Mouse (Mus musculus) liver, adult 2 months (tissue): ENCODE results near the gene 6030408B16Rik. TPM values are rescaled to one million over a fixed set of nuclear protein-coding genes. Genes with fewer than 3 reads are reported as not detected.

Experiments used
- DNase-seq: peaks from one replicate; pipeline ENCODE4 v3.0.0-alpha.2; 2011; ENCODE audit warnings: low read depth, low spot score; ENCODE audit errors: extremely low read depth
- H3K27ac ChIP-seq: fragments of 200-500 bp; replicated peaks from 2 replicates; pipeline ENCODE4 v1.5.1; 2012; ENCODE audit warnings: low read depth, mild to moderate bottlenecking, control low read depth, inconsistent platforms, low read length; ENCODE audit not compliant: insufficient read depth
- H3K27me3 ChIP-seq: fragments of 200-500 bp; 2 replicates; pipeline ENCODE4 v1.6.1; 2012; ENCODE audit warnings: mild to moderate bottlenecking, moderate library complexity, low read length, inconsistent platforms; ENCODE audit not compliant: control insufficient read depth, insufficient read depth
- H3K36me3 ChIP-seq: fragments of 200-500 bp; 2 replicates; pipeline ENCODE4 v1.6.1; 2012; ENCODE audit warnings: low read length, inconsistent platforms; ENCODE audit not compliant: control insufficient read depth, insufficient read depth
- H3K4me1 ChIP-seq: fragments of 200-500 bp; 2 replicates; pipeline ENCODE4 v1.6.1; 2011; ENCODE audit warnings: low read length; ENCODE audit not compliant: control insufficient read depth, insufficient read depth
- H3K4me3 ChIP-seq: fragments of 200-500 bp; 2 replicates; pipeline ENCODE4 v1.5.1; 2011; ENCODE audit warnings: low read depth, mild to moderate bottlenecking, control low read depth, low read length, moderate library complexity; ENCODE audit not compliant: insufficient read depth
- H3K79me2 ChIP-seq: fragments of 200-500 bp; 2 replicates; pipeline ENCODE4 v1.6.1; 2012; ENCODE audit warnings: inconsistent platforms, mild to moderate bottlenecking, low read length, moderate library complexity; ENCODE audit not compliant: control insufficient read depth, insufficient read depth
- H3K9ac ChIP-seq: fragments of 200-500 bp; 2 replicates; pipeline ENCODE4 v1.6.1; 2012; ENCODE audit warnings: low read depth, mild to moderate bottlenecking, control low read depth, inconsistent platforms, low read length
- CTCF ChIP-seq: fragments of 200-500 bp; IDR thresholded peaks from 2 replicates; pipeline ENCODE4 v1.5.1; 2011; ENCODE audit warnings: low read depth, low read length, control low read depth
- POLR2A ChIP-seq: fragments of 200-500 bp; IDR thresholded peaks from 2 replicates; pipeline ENCODE4 v1.6.1; 2011; ENCODE audit warnings: low read length, control low read depth; ENCODE audit not compliant: insufficient read depth; ENCODE audit errors: extremely low read depth
- WGBS: fragments of 180-500 bp; shearing (Covaris S2); methylation state at CpG from one replicate; pipeline ENCODE4 v1.1.7; 2018; 5-methylcytosine and 5-hydroxymethylcytosine counted together
- polyA plus RNA-seq: library from polyadenylated mRNA; depleted of rRNA; stranded (reverse); fragments of >200 nt; gene quantifications from 2 replicates; pipeline ENCODE4 v1.2.3, GENCODE M21; 2012
- total RNA-seq: library from RNA; depleted of rRNA; stranded (reverse); fragments of >200 nt; gene quantifications from 2 replicates; pipeline ENCODE4 v1.2.3, GENCODE M21; 2014

Gene 6030408B16Rik
- total and polyA plus RNA-seq, 2 experiments, result not detected

DNA sequence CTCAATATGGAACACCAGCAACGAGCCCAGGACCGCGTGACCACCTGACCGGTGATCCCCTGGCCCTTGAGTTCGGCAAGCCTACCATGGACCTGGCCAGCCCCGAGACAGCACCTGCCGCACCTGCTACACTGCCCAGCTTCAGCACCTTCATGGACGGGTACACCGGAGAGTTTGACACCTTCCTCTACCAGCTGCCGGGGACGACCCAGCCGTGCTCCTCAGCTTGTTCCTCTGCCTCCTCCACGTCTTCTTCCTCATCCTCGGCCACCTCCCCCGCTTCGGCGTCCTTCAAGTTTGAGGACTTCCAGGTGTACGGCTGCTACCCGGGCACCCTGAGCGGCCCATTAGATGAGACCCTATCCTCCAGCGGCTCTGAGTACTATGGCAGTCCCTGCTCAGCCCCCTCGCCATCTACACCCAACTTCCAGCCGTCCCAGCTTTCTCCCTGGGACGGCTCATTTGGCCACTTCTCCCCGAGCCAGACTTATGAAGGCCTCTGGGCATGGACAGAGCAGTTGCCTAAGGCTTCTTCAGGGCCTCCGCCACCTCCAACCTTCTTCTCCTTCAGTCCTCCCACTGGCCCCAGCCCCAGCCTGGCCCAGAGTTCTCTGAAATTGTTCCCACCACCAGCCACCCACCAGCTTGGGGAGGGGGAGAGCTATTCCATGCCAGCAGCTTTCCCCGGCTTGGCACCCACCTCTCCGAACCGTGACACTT is 22.8 kb upstream of the 6030408B16Rik start:
- H3K36me3 ChIP-seq, result no peaks in the 10 kb centered on the region
- no peak overlapping the region for H3K9ac ChIP-seq
- no peaks in the 10 kb centered on the region for H3K27me3 ChIP-seq
- 95% methylated on average over 29 of the region's 29 CpGs for WGBS
- no peak overlapping the region for H3K4me3 ChIP-seq
- H3K4me1 ChIP-seq, result peaks cover 6% of the 10 kb centered on the region; the same call in 1 of the 2 replicates
- no peak for DNase-seq
- TF ChIP-seq CTCF (no peak), POLR2A (no peak)
- H3K27ac ChIP-seq, result no peak overlapping the region
- H3K79me2 ChIP-seq, result no peaks in the 10 kb centered on the region

DNA sequence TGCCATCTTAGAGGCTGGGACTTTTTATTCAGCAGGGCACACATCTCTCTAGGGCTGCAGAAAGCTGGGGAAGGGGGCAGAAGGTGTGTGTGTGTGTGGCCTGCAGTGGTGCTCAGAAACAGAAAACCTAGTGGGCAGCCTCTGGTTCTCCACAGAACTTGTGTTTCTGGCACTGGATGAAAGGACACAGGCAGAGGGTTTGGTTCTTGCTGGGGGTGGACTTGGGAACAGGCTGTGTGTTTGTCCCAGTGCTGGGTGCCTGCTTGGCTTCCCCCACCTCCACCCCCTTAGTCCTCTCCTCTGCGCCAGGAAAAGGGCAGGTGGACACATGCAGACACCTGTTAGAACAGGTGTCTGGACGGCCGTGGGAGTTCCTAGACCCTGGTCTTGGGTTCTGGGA is 21.9 kb upstream of the 6030408B16Rik start:
- H3K4me3 ChIP-seq, result no peak overlapping the region
- H3K27me3 ChIP-seq, result no peaks in the 10 kb centered on the region
- no peak for TF ChIP-seq CTCF
- TF ChIP-seq POLR2A, result no peak
- no peaks in the 10 kb centered on the region for H3K79me2 ChIP-seq
- DNase-seq, result no peak
- H3K27ac ChIP-seq, result no peak overlapping the region
- WGBS, result 67% methylated on average over 3 of the region's 3 CpGs
- H3K9ac ChIP-seq, result no peak overlapping the region
- no peaks in the 10 kb centered on the region for H3K36me3 ChIP-seq
- H3K4me1 ChIP-seq, result peaks cover 4% of the 10 kb centered on the region; the same call in 1 of the 2 replicates

- WGBS, result 87% methylated on average over 15 of the region's 15 CpGs
- DNase-seq, result no peak
- Histone ChIP-seq H3K79me2 (no peaks in the 10 kb centered on the region), H3K27ac (no peak overlapping the region), H3K27me3 (no peaks in the 10 kb centered on the region), H3K9ac (no peak overlapping the region), H3K36me3 (no peaks in the 10 kb centered on the region), H3K4me1 (0 out of 2 replicates have a peak, but pooled peaks cover 3% of the 10 kb centered on the region), H3K4me3 (no peak overlapping the region)
- TF ChIP-seq CTCF (no peak), POLR2A (no peak)
Measured at GRCm38 (mm10) chr15:101271513-101271912, 21.5 kb upstream of the 6030408B16Rik start.

DNA sequence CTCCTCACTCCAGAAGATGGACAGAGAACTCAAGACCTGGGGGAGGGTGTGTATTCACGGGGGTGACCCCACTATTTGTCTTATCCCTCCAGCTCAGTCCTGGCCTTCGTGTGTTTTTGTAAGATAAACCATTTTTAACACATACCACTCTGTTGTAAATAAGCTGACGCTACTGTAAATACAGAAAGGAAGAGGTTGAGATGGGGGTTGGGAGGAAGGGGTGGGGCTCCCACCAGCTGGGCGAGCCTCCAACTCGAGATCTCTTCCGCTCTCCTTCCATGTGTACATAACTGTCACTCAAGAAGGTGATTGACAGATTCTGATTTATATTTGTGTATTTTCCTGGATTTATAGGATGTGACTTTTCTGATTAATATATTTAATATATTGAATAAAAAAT is 18.6 kb upstream of the 6030408B16Rik start:
- Histone ChIP-seq H3K4me1 (no peaks in the 10 kb centered on the region), H3K9ac (no peak overlapping the region), H3K27me3 (no peaks in the 10 kb centered on the region), H3K4me3 (no peak overlapping the region), H3K27ac (no peak overlapping the region), H3K79me2 (no peaks in the 10 kb centered on the region), H3K36me3 (no peaks in the 10 kb centered on the region)
- 49% methylated on average over 6 of the region's 6 CpGs for WGBS
- DNase-seq, result no peak
- no peak for TF ChIP-seq CTCF
- TF ChIP-seq POLR2A, result no peak

DNA sequence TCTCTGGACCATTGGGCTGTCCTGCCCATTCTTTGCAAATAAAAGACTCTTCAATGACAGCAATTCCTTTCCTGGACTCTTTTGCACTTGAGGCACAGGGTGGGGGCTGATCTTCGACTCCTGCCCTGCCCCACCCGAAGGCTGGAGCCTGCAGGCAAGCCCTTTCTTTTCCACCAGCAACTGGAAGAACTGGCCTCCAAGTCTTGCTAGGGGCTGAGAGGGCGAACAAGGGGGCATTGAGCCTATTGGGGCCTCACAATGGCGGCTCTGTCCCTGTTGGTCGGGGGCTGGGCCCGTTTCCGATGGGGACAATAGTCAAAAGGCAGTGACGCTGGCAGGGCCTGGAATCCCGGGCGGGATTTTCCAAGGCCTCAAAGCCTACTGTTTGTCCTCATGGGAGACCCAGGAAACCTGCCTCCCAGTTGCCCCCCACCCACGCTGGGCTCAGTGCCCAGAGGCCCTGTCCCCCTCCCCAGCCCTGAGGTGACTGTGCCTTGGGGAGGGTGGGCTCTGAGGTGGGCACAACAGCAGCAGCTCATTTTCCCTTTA is 15.6 kb upstream of the 6030408B16Rik start:
- no peak overlapping the region for H3K27ac ChIP-seq
- WGBS, result 92% methylated on average over 11 of the region's 11 CpGs
- DNase-seq, result no peak
- no peaks in the 10 kb centered on the region for H3K79me2 ChIP-seq
- no peak overlapping the region for H3K9ac ChIP-seq
- H3K36me3 ChIP-seq, result no peaks in the 10 kb centered on the region
- H3K4me3 ChIP-seq, result no peak overlapping the region
- H3K4me1 ChIP-seq, result no peaks in the 10 kb centered on the region
- TF ChIP-seq CTCF, result no peak
- no peak for TF ChIP-seq POLR2A
- no peaks in the 10 kb centered on the region for H3K27me3 ChIP-seq

GRCm38 (mm10) chr15:101278589-101278988 is 14.4 kb upstream of the 6030408B16Rik start:
- Histone ChIP-seq H3K4me1 (no peaks in the 10 kb centered on the region; the same call in 1 of the 2 replicates), H3K79me2 (no peaks in the 10 kb centered on the region), H3K4me3 (no peak overlapping the region), H3K9ac (no peak overlapping the region), H3K27me3 (no peaks in the 10 kb centered on the region), H3K36me3 (no peaks in the 10 kb centered on the region), H3K27ac (no peak overlapping the region)
- 78% methylated on average over 5 of the region's 5 CpGs for WGBS
- DNase-seq, result no peak
- TF ChIP-seq CTCF (no peak), POLR2A (no peak)
